Mouse (Mus musculus): ENCODE results near the gene Slc19a3. TPM values are rescaled to one million over a fixed set of nuclear protein-coding genes. Genes with fewer than 3 reads are reported as not detected.

Slc19a3 gene
- total and polyA plus RNA-seq, 3 experiments = not detected

DNA sequence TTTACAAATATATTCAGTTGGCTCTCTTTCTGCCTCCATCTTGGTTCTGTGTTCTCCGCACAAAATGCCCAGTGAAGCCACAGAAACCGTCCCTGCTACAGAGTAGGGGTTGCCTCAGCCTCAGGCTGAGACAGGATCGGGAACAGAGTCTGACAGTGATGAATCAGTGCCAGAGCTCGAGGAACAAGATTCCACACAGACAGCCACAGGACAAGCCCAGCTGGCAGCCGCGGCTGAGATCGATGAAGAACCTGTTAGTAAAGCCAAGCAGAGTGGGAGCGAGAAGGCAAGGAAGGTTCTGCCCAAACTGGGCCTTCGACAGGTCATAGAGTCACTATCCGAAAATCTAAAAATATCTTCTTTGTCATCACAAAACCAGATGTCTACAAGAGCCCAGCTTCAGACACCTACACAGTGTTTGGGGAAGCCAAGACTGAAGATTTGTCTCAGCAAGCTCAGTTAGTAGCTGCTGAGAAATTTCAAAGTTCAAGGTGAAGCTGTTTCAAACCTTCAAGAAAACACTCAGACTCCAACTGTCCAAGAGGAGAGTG lies 22.8 kb downstream of the Slc19a3 start:
- TF ChIP-seq SIN3A (IDR thresholded peaks at IDR 0.05; ENCODE audit: low read length) (no peak), MAZ (IDR thresholded peaks at IDR 0.05; ENCODE audit: low read depth, low read length) (no peak), EP300 (IDR thresholded peaks at IDR 0.05; ENCODE audit: low read depth in 1 of 2, low read length in 2 of 2) (no peak), TBP (IDR thresholded peaks at IDR 0.05; ENCODE audit: low read depth, low read length) (no peak), ZKSCAN1 (IDR thresholded peaks at IDR 0.05; ENCODE audit: low read depth, low read length) (no peak), USF2 (IDR thresholded peaks at IDR 0.05; ENCODE audit: borderline replicate concordance in 1 of 2, insufficient read depth in 1 of 2, low read depth in 1 of 2, low read length in 2 of 2) (no peak), CHD1 (IDR thresholded peaks at IDR 0.05; ENCODE audit: low read depth, low read length) (no peak), POLR2A (IDR thresholded peaks at IDR 0.05; ENCODE audit: control insufficient read depth in 1 of 2, insufficient read depth in 1 of 2, low read depth in 1 of 2, low read length in 2 of 2, poor library complexity in 1 of 2) (no peak), RCOR1 (IDR thresholded peaks at IDR 0.05; ENCODE audit: low read depth, low read length) (no peak), MXI1 (IDR thresholded peaks at IDR 0.05; ENCODE audit: low read depth, low read length) (no peak), KAT2A (conservative IDR thresholded peaks at IDR 0.05; ENCODE audit: low read depth, low read length) (no peak), MEF2A (IDR thresholded peaks at IDR 0.05; ENCODE audit: extremely low read depth, insufficient replicate concordance, low read depth, low read length, poor library complexity, severe bottlenecking) (no peak), GABPA (IDR thresholded peaks at IDR 0.05; ENCODE audit: low read depth, low read length) (no peak), UBTF (IDR thresholded peaks at IDR 0.05; ENCODE audit: borderline replicate concordance, insufficient read depth, low read depth, low read length) (no peak), ETS1 (IDR thresholded peaks at IDR 0.05; ENCODE audit: low read depth, low read length) (no peak)
- H3K4me3 ChIP-seq (ENCODE audit: control insufficient read depth in 1 of 2, insufficient read depth in 1 of 2, low read depth in 2 of 2, low read length in 2 of 2) = no peak overlapping the region
- H3K9ac ChIP-seq (ENCODE audit: control insufficient read depth, low read depth, low read length, poor library complexity, severe bottlenecking) = no peak overlapping the region
- H3K9me3 ChIP-seq (replicated peaks; ENCODE audit: insufficient read depth, low read length) = no peaks in the 10 kb centered on the region
- H3K36me3 ChIP-seq (ENCODE audit: control insufficient read depth in 1 of 2, insufficient read depth in 2 of 2, low read length in 2 of 2) = no peaks in the 10 kb centered on the region
- H3K79me2 ChIP-seq (ENCODE audit: control insufficient read depth, insufficient read depth, low read length, poor library complexity) = no peaks in the 10 kb centered on the region
- H3K4me1 ChIP-seq (ENCODE audit: control insufficient read depth in 1 of 2, insufficient read depth in 2 of 2, low read length in 2 of 2) = no peaks in the 10 kb centered on the region
- DNase-seq (ENCODE audit: low read depth, low spot score) = no peak
- H3K27me3 ChIP-seq (ENCODE audit: control insufficient read depth in 1 of 2, insufficient read depth in 2 of 2, low read length in 2 of 2) = no peaks in the 10 kb centered on the region
- no peak overlapping the region for H3K27ac ChIP-seq (ENCODE audit: control insufficient read depth, low read depth, low read length)

DNA sequence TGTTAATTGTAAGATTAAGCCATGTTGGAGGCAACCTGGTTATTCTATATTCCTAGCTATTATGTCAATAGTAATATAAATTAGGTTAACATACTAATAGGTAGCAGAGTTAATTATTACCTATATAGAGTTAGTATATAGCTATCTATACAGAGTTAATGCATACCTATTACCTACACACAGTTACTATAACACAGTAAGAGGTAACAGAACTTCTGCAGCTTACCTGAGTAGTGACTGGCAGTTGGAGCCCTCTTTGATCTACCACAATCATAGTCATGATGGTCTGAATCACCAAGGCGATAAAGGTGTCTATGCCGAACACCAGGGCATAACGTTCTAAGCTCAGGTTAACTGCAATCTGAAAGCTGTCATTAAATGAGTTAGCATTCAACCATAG lies 23.8 kb downstream of the Slc19a3 start:
- H3K9me3 ChIP-seq (replicated peaks; ENCODE audit: insufficient read depth, low read length) = no peaks in the 10 kb centered on the region
- no peak overlapping the region for H3K27ac ChIP-seq (ENCODE audit: control insufficient read depth, low read depth, low read length)
- H3K9ac ChIP-seq (ENCODE audit: control insufficient read depth, low read depth, low read length, poor library complexity, severe bottlenecking) = no peak overlapping the region
- H3K79me2 ChIP-seq (ENCODE audit: control insufficient read depth, insufficient read depth, low read length, poor library complexity) = no peaks in the 10 kb centered on the region
- H3K36me3 ChIP-seq (ENCODE audit: control insufficient read depth in 1 of 2, insufficient read depth in 2 of 2, low read length in 2 of 2) = no peaks in the 10 kb centered on the region
- no peaks in the 10 kb centered on the region for H3K27me3 ChIP-seq (ENCODE audit: control insufficient read depth in 1 of 2, insufficient read depth in 2 of 2, low read length in 2 of 2)
- DNase-seq (ENCODE audit: low read depth, low spot score) = no peak
- no peak overlapping the region for H3K4me3 ChIP-seq (ENCODE audit: control insufficient read depth in 1 of 2, insufficient read depth in 1 of 2, low read depth in 2 of 2, low read length in 2 of 2)
- no peak for TF ChIP-seq POLR2A (IDR thresholded peaks at IDR 0.05; ENCODE audit: control insufficient read depth in 1 of 2, insufficient read depth in 1 of 2, low read depth in 1 of 2, low read length in 2 of 2, poor library complexity in 1 of 2)
- no peaks in the 10 kb centered on the region for H3K4me1 ChIP-seq (ENCODE audit: control insufficient read depth in 1 of 2, insufficient read depth in 2 of 2, low read length in 2 of 2)

All from MEL (cell line).